In the genomic region with DNA sequence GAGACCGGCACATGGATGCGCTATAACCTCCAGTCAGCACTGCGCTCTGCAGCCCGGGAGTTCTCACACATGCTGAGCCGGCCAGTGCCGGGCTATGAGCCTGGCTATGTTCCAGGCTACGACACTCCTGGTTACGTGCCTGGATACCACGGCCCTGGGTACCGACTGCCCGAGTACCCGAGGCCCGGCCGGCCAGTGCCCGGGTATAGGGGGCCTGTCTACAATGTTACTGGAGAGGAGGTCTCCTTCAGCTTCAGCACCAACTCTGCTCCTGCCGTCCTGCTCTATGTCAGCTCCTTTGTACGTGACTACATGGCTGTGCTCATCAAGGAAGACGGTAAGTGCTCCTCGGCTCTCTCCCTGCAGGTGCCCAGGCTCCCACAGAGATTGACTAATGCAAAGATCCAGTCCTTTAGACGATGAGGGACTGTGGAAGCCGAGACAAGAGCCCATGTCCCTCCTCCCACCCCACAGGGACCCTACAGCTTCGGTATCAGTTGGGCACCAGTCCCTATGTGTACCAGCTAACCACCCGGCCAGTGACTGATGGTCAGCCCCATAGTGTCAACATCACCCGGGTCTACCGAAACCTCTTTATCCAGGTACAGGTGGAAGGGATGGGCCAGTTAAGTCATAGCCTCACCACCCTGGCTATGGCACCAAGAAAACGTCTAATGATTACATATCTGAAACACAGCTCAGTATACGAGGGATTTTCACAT, we compare ENCODE assay signal across 31 mouse cellular contexts. TPM values are rescaled to one million over a fixed set of nuclear protein-coding genes. Genes with fewer than 3 reads are reported as not detected.
A peak's percentile ranks its signal among the peaks of the same experiment; 100 is the strongest.
DNase-seq lines count a peak whose midpoint lies in the region; ATAC-seq lines count a peak whose summit lies in the region.
"Had no signal": no experiment of that assay in that cellular context is flagged by ENCODE, and none has a peak within 500 bp of the region (broad histone marks: within the 10 kb centered on the region; RNA-seq: fewer than 3 reads in every experiment).

No protein-coding gene starts in this region.

- H3K4me1 ChIP-seq in midbrain, embryonic 11.5 days (ENCODE audit: control insufficient read depth, insufficient read depth, low read length), result peaks cover 17% of the 10 kb centered on the region
- H3K4me1 ChIP-seq in midbrain, embryonic 10.5 days, result peaks cover 50% of the 10 kb centered on the region

- peak; percentile 76 for DNase-seq in cerebellum, adult 11-12 months
- peak; percentile 17 for DNase-seq in midbrain, embryonic 11.5 days (ENCODE audit: low spot score, missing footprints)
- DNase-seq in midbrain, embryonic 10.5 days (ENCODE audit: low spot score), result no peak
- DNase-seq in cerebellum, adult 9-10 months, result peak; percentile 76
- peak; percentile 62 to 68 for DNase-seq in cerebellum, postnatal 36 days
- no peak for DNase-seq in embryo, embryonic 9.5 days (ENCODE audit: extremely low spot score)
- no peak for DNase-seq in layer of hippocampus, postnatal 25 days (ENCODE audit: extremely low spot score in 1 of 2, low spot score in 1 of 2)
- DNase-seq: gastrocnemius, postnatal 25 days; heart, adult 18-20 months; heart, postnatal 10 days; kidney, adult 18-20 months; kidney, postnatal 36 days; layer of hippocampus, postnatal 36 days; left cerebral cortex, postnatal 4 days; liver, postnatal 0 days; right cerebral cortex, postnatal 4 days; thymus, postnatal 4 days had no signal

- no peaks in the 10 kb centered on the region for H3K27me3 ChIP-seq in midbrain, embryonic 11.5 days (ENCODE audit: control insufficient read depth, insufficient read depth, low read length)
- peaks cover 20% of the 10 kb centered on the region; the same call in 1 of the 2 replicates for H3K27me3 ChIP-seq in midbrain, embryonic 10.5 days (ENCODE audit: low read depth, poor library complexity, severe bottlenecking)
- H3K27me3 ChIP-seq: embryonic facial prominence, embryonic 15.5 days; hindbrain, embryonic 15.5 days; kidney, embryonic 15.5 days had no signal

- WGBS in midbrain, embryonic 11.5 days, result 85% methylated on average over 27 of the region's 27 CpGs
- 88% methylated on average over 27 of the region's 27 CpGs for WGBS in midbrain, embryonic 10.5 days

- H3K9me3 ChIP-seq in midbrain, embryonic 11.5 days (ENCODE audit: control insufficient read depth, low read length), result no peaks in the 10 kb centered on the region
- H3K9me3 ChIP-seq in midbrain, embryonic 10.5 days (replicated peaks), result no peaks in the 10 kb centered on the region
- H3K9me3 ChIP-seq: embryonic facial prominence, embryonic 15.5 days; forebrain, embryonic 13.5 days; heart, embryonic 13.5 days; hindbrain, embryonic 15.5 days; kidney, embryonic 15.5 days; liver, embryonic 12.5 days had no signal

- H3K9ac ChIP-seq in midbrain, embryonic 11.5 days (ENCODE audit: low read length), result no peak overlapping the region
- H3K9ac ChIP-seq: embryonic facial prominence, embryonic 15.5 days; forebrain, embryonic 13.5 days; heart, embryonic 13.5 days; hindbrain, embryonic 15.5 days; kidney, embryonic 15.5 days; liver, embryonic 12.5 days; liver, postnatal 0 days had no signal

- H3K4me2 ChIP-seq in midbrain, embryonic 11.5 days, result no peak overlapping the region
- H3K4me2 ChIP-seq: embryonic facial prominence, embryonic 15.5 days; forebrain, embryonic 13.5 days; heart, embryonic 13.5 days; hindbrain, embryonic 15.5 days; kidney, embryonic 15.5 days; liver, embryonic 12.5 days had no signal

- H3K27ac ChIP-seq in midbrain, embryonic 11.5 days (ENCODE audit: low read depth, low read length), result no peak overlapping the region
- H3K27ac ChIP-seq in midbrain, embryonic 10.5 days (replicated peaks), result no peak overlapping the region
- H3K27ac ChIP-seq: embryonic facial prominence, embryonic 15.5 days; forebrain, embryonic 13.5 days; heart, embryonic 13.5 days; hindbrain, embryonic 15.5 days; kidney, embryonic 15.5 days; liver, embryonic 12.5 days; stomach, postnatal 0 days had no signal

- H3K36me3 ChIP-seq in midbrain, embryonic 11.5 days (ENCODE audit: control insufficient read depth, insufficient read depth, low read length), result no peaks in the 10 kb centered on the region
- no peaks in the 10 kb centered on the region for H3K36me3 ChIP-seq in midbrain, embryonic 10.5 days
- H3K36me3 ChIP-seq: liver, embryonic 12.5 days had no signal

- no peak for ATAC-seq in cerebellum, adult (ENCODE audit: insufficient number of reproducible peaks, low FRiP score, low TSS enrichment)
- ATAC-seq in midbrain, embryonic 11.5 days (ENCODE audit: low FRiP score), result no peak
- ATAC-seq: forebrain, embryonic 13.5 days; liver, embryonic 12.5 days; liver, postnatal 0 days; lung, postnatal 0 days; midbrain, embryonic 16.5 days had no signal

- H3K4me3 ChIP-seq in midbrain, embryonic 11.5 days (ENCODE audit: low read depth, low read length), result no peak overlapping the region
- no peak overlapping the region for H3K4me3 ChIP-seq in midbrain, embryonic 10.5 days
- H3K4me3 ChIP-seq: embryonic facial prominence, embryonic 15.5 days; forebrain, embryonic 13.5 days; heart, embryonic 13.5 days; hindbrain, embryonic 15.5 days; kidney, embryonic 15.5 days; liver, embryonic 12.5 days had no signal

RNA-seq across cellular contexts. Expression of a gene that starts 11.4 kb away (rescaled TPM):
- not detected in 2 replicates for polyA plus RNA-seq in midbrain, embryonic 11.5 days (2014; fragmentation: Nextera tagmentation; extraction: Ambion mirVana)
- 0.17 and 0.20 TPM in 2 replicates for polyA plus RNA-seq in midbrain, embryonic 10.5 days (2016; fragmentation: Nextera tagmentation; extraction: Ambion mirVana)
- total RNA-seq in layer of hippocampus, postnatal 25 days (2021), result under 1 TPM; 0.21 to 0.25 TPM
- total RNA-seq: common myeloid progenitor, adult 5-6 weeks; gastrocnemius, postnatal 25 days; heart, adult 18-20 months; hematopoietic stem cell, adult 5-6 weeks; layer of hippocampus, postnatal 36 days; left cerebral cortex, postnatal 4 days; MEL; neutrophil, adult 5-6 weeks had no signal
- polyA plus RNA-seq: forebrain, embryonic 13.5 days had no signal

RNA-seq across cellular contexts. Expression of a gene that starts 15.5 kb away (rescaled TPM):
- 5.8 and 7.2 TPM in 2 replicates for polyA plus RNA-seq in midbrain, embryonic 11.5 days (2014; fragmentation: Nextera tagmentation; extraction: Ambion mirVana)
- 4.5 and 5.6 TPM in 2 replicates for polyA plus RNA-seq in midbrain, embryonic 10.5 days (2016; fragmentation: Nextera tagmentation; extraction: Ambion mirVana)
- total RNA-seq in layer of hippocampus, postnatal 25 days (2021), result 10 to 100 TPM; 13.2 to 14.3 TPM
- total RNA-seq: hematopoietic stem cell, adult 5-6 weeks had no signal

RNA-seq across cellular contexts. Expression of a gene that starts 16.4 kb away (rescaled TPM):
- polyA plus RNA-seq in midbrain, embryonic 11.5 days (2014; fragmentation: Nextera tagmentation; extraction: Ambion mirVana), result 0.30 and 0.32 TPM in 2 replicates
- polyA plus RNA-seq in midbrain, embryonic 10.5 days (2016; fragmentation: Nextera tagmentation; extraction: Ambion mirVana), result 0.28 and 0.43 TPM in 2 replicates
- total RNA-seq in layer of hippocampus, postnatal 25 days (2021), result 100 to 1,000 TPM; 158 to 169 TPM
- total RNA-seq: hematopoietic stem cell, adult 5-6 weeks; MEL; neutrophil, adult 5-6 weeks had no signal

RNA-seq across cellular contexts. Expression of a gene that starts 31.0 kb away (rescaled TPM):
- 3.4 and 5.1 TPM in 2 replicates for polyA plus RNA-seq in midbrain, embryonic 11.5 days (2014; fragmentation: Nextera tagmentation; extraction: Ambion mirVana)
- polyA plus RNA-seq in midbrain, embryonic 10.5 days (2016; fragmentation: Nextera tagmentation; extraction: Ambion mirVana), result 2.1 and 3.9 TPM in 2 replicates
- total RNA-seq in layer of hippocampus, postnatal 25 days (2021), result 10 to 100 TPM; 44.9 to 47.8 TPM
- total RNA-seq: common myeloid progenitor, adult 5-6 weeks; hematopoietic stem cell, adult 5-6 weeks; MEL had no signal

RNA-seq across cellular contexts. Expression of a gene that starts 39.6 kb away (rescaled TPM):
- 10.4 and 10.6 TPM in 2 replicates for polyA plus RNA-seq in midbrain, embryonic 11.5 days (2014; fragmentation: Nextera tagmentation; extraction: Ambion mirVana)
- polyA plus RNA-seq in midbrain, embryonic 10.5 days (2016; fragmentation: Nextera tagmentation; extraction: Ambion mirVana), result 11.1 and 11.2 TPM in 2 replicates
- 10 to 100 TPM; 57.1 to 62.1 TPM for total RNA-seq in layer of hippocampus, postnatal 25 days (2021)

Comparison
In these comparisons a context has a peak if more than half of its experiments do, and no peak if none do; other contexts are left out.
1. DNase-seq: peak in cerebellum, adult 11-12 months (single experiment), midbrain, embryonic 11.5 days (single experiment), cerebellum, adult 9-10 months (single experiment) and cerebellum, postnatal 36 days (2 of 2); none in midbrain, embryonic 10.5 days (single experiment), embryo, embryonic 9.5 days (single experiment) and layer of hippocampus, postnatal 25 days (0 of 2).